Mouse (Mus musculus) cerebellum, adult 2 months (tissue): ENCODE measurements around the gene Tmcc1. TPM values are rescaled to one million over a fixed set of nuclear protein-coding genes. Genes with fewer than 3 reads are reported as not detected.

Source experiments
- DNase-seq, 2 experiments: peaks; one replicate each; pipeline ENCODE4 v3.0.0; 2021
- H3K27ac ChIP-seq: fragments of 200-500 bp; 2 replicates; pipeline ENCODE4 v1.5.1; 2012; ENCODE audit warnings: low read length, control low read depth, inconsistent platforms; ENCODE audit not compliant: insufficient read depth
- H3K27me3 ChIP-seq: fragments of 200-500 bp; 2 replicates; pipeline ENCODE4 v1.6.1; 2012; ENCODE audit warnings: inconsistent platforms, mild to moderate bottlenecking, low read length, moderate library complexity; ENCODE audit not compliant: control insufficient read depth, insufficient read depth
- H3K4me1 ChIP-seq: fragments of 200-500 bp; 2 replicates; pipeline ENCODE4 v1.6.1; 2011; ENCODE audit warnings: low read length; ENCODE audit not compliant: control insufficient read depth, insufficient read depth
- H3K4me3 ChIP-seq: fragments of 200-500 bp; replicated peaks from 2 replicates; pipeline ENCODE3; 2011; ENCODE audit warnings: mild to moderate bottlenecking, low read depth, low read length, control low read depth; ENCODE audit not compliant: insufficient read depth
- CTCF ChIP-seq: fragments of 200-500 bp; IDR thresholded peaks from 2 replicates; pipeline ENCODE4 v1.5.1; 2011; ENCODE audit warnings: low read depth, mild to moderate bottlenecking, control low read depth, low read length, moderate library complexity, borderline replicate concordance; ENCODE audit not compliant: insufficient read depth
- POLR2A ChIP-seq: fragments of 200-500 bp; IDR thresholded peaks from 2 replicates; pipeline ENCODE4 v1.6.1; 2011; ENCODE audit warnings: low read length, control low read depth, borderline replicate concordance; ENCODE audit not compliant: insufficient read depth
- WGBS: fragments of 180-500 bp; shearing (Covaris S2); methylation state at CpG from one replicate; pipeline ENCODE4 v1.1.7; 2018; 5-methylcytosine and 5-hydroxymethylcytosine counted together
- polyA plus RNA-seq: library from polyadenylated mRNA; depleted of rRNA; stranded (reverse); fragments of >200 nt; gene quantifications from 2 replicates; pipeline ENCODE4 v1.2.3, GENCODE M21; 2012

The Tmcc1 gene
- polyA plus RNA-seq, 1 experiment = 55.8 TPM

- H3K4me1 ChIP-seq = no peaks in the 10 kb centered on the region
- TF ChIP-seq POLR2A (no peak), CTCF (no peak)
- H3K27ac ChIP-seq = no peak overlapping the region
- DNase-seq = no peak
- no peak overlapping the region for H3K4me3 ChIP-seq
- 81% methylated on average over 2 of the region's 2 CpGs for WGBS
- H3K27me3 ChIP-seq = no peaks in the 10 kb centered on the region
Observed at GRCm38 (mm10) chr6:116199682-116200081, 6.4 kb upstream of the Tmcc1 start.

GRCm38 (mm10) chr6:116198173-116198572 lies 4.9 kb upstream of the Tmcc1 start:
- 41% methylated on average over 3 of the region's 3 CpGs for WGBS
- Histone ChIP-seq H3K27me3 (no peaks in the 10 kb centered on the region), H3K4me3 (no peak overlapping the region), H3K4me1 (no peaks in the 10 kb centered on the region; the same call in 1 of the 2 replicates), H3K27ac (no peak overlapping the region)
- peak in 1 of 2 experiments; percentile 13 for DNase-seq
- TF ChIP-seq CTCF (peak; percentile 50; the same call in 1 of the 2 replicates), POLR2A (no peak)

GRCm38 (mm10) chr6:116195811-116196210 lies 2.5 kb upstream of the Tmcc1 start:
- WGBS = 63% methylated on average over 8 of the region's 8 CpGs
- Histone ChIP-seq H3K27ac (no peak overlapping the region), H3K4me1 (peaks cover 4% of the 10 kb centered on the region; the same call in 1 of the 2 replicates), H3K4me3 (no peak overlapping the region), H3K27me3 (no peaks in the 10 kb centered on the region)
- TF ChIP-seq CTCF = no peak
- TF ChIP-seq POLR2A = no peak
- no peak for DNase-seq

- under 1% methylated on average over 50 of the region's 51 CpGs for WGBS
- DNase-seq = no peak
- H3K27me3 ChIP-seq = no peaks in the 10 kb centered on the region
- peak overlapping the region; percentile 73 for H3K4me3 ChIP-seq
- peaks cover 4% of the 10 kb centered on the region; the same call in 1 of the 2 replicates for H3K4me1 ChIP-seq
- H3K27ac ChIP-seq = peak overlapping the region; percentile 3; the same call in 1 of the 2 replicates
- TF ChIP-seq CTCF = no peak
- TF ChIP-seq POLR2A = no peak
Observed at GRCm38 (mm10) chr6:116192809-116193311, 426 bp downstream of the Tmcc1 start.

- Histone ChIP-seq H3K4me3 (no peak overlapping the region), H3K4me1 (peaks cover 4% of the 10 kb centered on the region; the same call in 1 of the 2 replicates), H3K27me3 (no peaks in the 10 kb centered on the region), H3K27ac (no peak overlapping the region)
- no peak for TF ChIP-seq POLR2A
- no peak for TF ChIP-seq CTCF
- no peak for DNase-seq
- WGBS = 71% methylated on average over 1 of the region's 1 CpGs
Observed at GRCm38 (mm10) chr6:116189417-116189816, 3.9 kb downstream of the Tmcc1 start.

GRCm38 (mm10) chr6:116186485-116186884 lies 6.8 kb downstream of the Tmcc1 start:
- TF ChIP-seq POLR2A (no peak), CTCF (no peak)
- Histone ChIP-seq H3K27ac (no peak overlapping the region), H3K4me1 (peaks cover 10% of the 10 kb centered on the region), H3K4me3 (no peak overlapping the region), H3K27me3 (no peaks in the 10 kb centered on the region)
- 56% methylated on average over 2 of the region's 2 CpGs for WGBS
- DNase-seq = no peak

GRCm38 (mm10) chr6:116183509-116183908 lies 9.8 kb downstream of the Tmcc1 start:
- Histone ChIP-seq H3K27ac (no peak overlapping the region), H3K4me3 (no peak overlapping the region), H3K27me3 (no peaks in the 10 kb centered on the region), H3K4me1 (peaks cover 5% of the 10 kb centered on the region)
- TF ChIP-seq POLR2A = no peak
- TF ChIP-seq CTCF = no peak
- no peak for DNase-seq
- 93% methylated on average over 5 of the region's 5 CpGs for WGBS

- Histone ChIP-seq H3K27me3 (no peaks in the 10 kb centered on the region), H3K4me1 (peaks cover 5% of the 10 kb centered on the region), H3K27ac (no peak overlapping the region), H3K4me3 (no peak overlapping the region)
- DNase-seq = no peak
- WGBS = 74% methylated on average over 3 of the region's 3 CpGs
- TF ChIP-seq POLR2A (no peak), CTCF (no peak)
Observed at GRCm38 (mm10) chr6:116180731-116181130, 12.6 kb downstream of the Tmcc1 start.
